Mouse (Mus musculus) stomach, embryonic 15.5 days (tissue): ENCODE measurements around the gene Agxt2. TPM values are rescaled to one million over a fixed set of nuclear protein-coding genes. Genes with fewer than 3 reads are reported as not detected.

ENCODE experiments used
- ATAC-seq: fragments of 200-750 bp; cut with Nextera tagmentation; 2 replicates; pipeline ENCODE4 v1.8.0; 2017; ENCODE audit warnings: low read depth, moderate number of reproducible peaks, moderate TSS enrichment; ENCODE audit not compliant: insufficient read depth, low FRiP score
- H3K27ac ChIP-seq: fragments of 300-500 bp; sonication (generic); 2 replicates; pipeline ENCODE4 v1.5.1; 2015; ENCODE audit warnings: mild to moderate bottlenecking, inconsistent platforms
- H3K27me3 ChIP-seq: fragments of 300-500 bp; sonication (generic); replicated peaks from 2 replicates; pipeline ENCODE4 v1.6.1; 2015; ENCODE audit warnings: inconsistent platforms
- H3K36me3 ChIP-seq: fragments of 300-500 bp; sonication (generic); 2 replicates; pipeline ENCODE4 v1.6.1; 2015; ENCODE audit warnings: inconsistent platforms
- H3K4me1 ChIP-seq: fragments of 300-500 bp; sonication (generic); 2 replicates; pipeline ENCODE4 v1.6.1; 2015; ENCODE audit warnings: inconsistent platforms
- H3K4me2 ChIP-seq: fragments of 300-500 bp; sonication (generic); 2 replicates; pipeline ENCODE4 v1.6.1; 2015; ENCODE audit warnings: mild to moderate bottlenecking, inconsistent platforms
- H3K4me3 ChIP-seq: fragments of 300-500 bp; sonication (generic); replicated peaks from 2 replicates; pipeline ENCODE4 v1.5.1; 2015; ENCODE audit warnings: inconsistent platforms
- H3K9ac ChIP-seq: fragments of 300-500 bp; sonication (generic); 2 replicates; pipeline ENCODE4 v1.6.1; 2015; ENCODE audit warnings: inconsistent platforms
- H3K9me3 ChIP-seq: fragments of 300-500 bp; sonication (generic); 2 replicates; pipeline ENCODE4 v1.6.1; 2016; ENCODE audit warnings: inconsistent platforms
- WGBS: fragments of 180-500 bp; shearing (Covaris S2); methylation state at CpG from one replicate; pipeline ENCODE4 v1.1.7; 2015; 5-methylcytosine and 5-hydroxymethylcytosine counted together
- polyA plus RNA-seq: library from polyadenylated mRNA; unstranded; fragments of >200 nt; fragmentation: Nextera tagmentation; extraction: Ambion mirVana; gene quantifications from 2 replicates; pipeline ENCODE4 v1.2.1, GENCODE M21; 2015

Gene Agxt2
- polyA plus RNA-seq, 1 experiment from 2014 or later = 0.80 TPM

- no peak for ATAC-seq
- no peak overlapping the region for H3K27ac ChIP-seq
- H3K4me2 ChIP-seq = no peak overlapping the region
- H3K4me3 ChIP-seq = no peak overlapping the region
- H3K36me3 ChIP-seq = peaks cover 3% of the 10 kb centered on the region; the same call in 1 of the 2 replicates
- H3K9ac ChIP-seq = no peak overlapping the region
- H3K27me3 ChIP-seq = no peaks in the 10 kb centered on the region
- H3K9me3 ChIP-seq = no peaks in the 10 kb centered on the region
- WGBS = 82% methylated on average over 6 of the region's 6 CpGs
- no peaks in the 10 kb centered on the region for H3K4me1 ChIP-seq
Observed at GRCm38 (mm10) chr15:10439963-10440362, 81.6 kb downstream of the Agxt2 start.

- no peak for ATAC-seq
- WGBS = 89% methylated on average over 9 of the region's 9 CpGs
Observed at GRCm38 (mm10) chr15:10441493-10441892, 83.2 kb downstream of the Agxt2 start.

GRCm38 (mm10) chr15:10442275-10442674 is 83.9 kb downstream of the Agxt2 start:
- Histone ChIP-seq H3K4me2 (no peak overlapping the region), H3K36me3 (peaks cover 6% of the 10 kb centered on the region; the same call in 1 of the 2 replicates), H3K27me3 (no peaks in the 10 kb centered on the region), H3K4me1 (no peaks in the 10 kb centered on the region), H3K27ac (no peak overlapping the region), H3K9me3 (no peaks in the 10 kb centered on the region), H3K4me3 (no peak overlapping the region), H3K9ac (no peak overlapping the region)
- no peak for ATAC-seq
- 93% methylated on average over 1 of the region's 1 CpGs for WGBS

More at GRCm38 (mm10) chr15:10441493-10441892, 83.2 kb downstream of the Agxt2 start:
- H3K4me3 ChIP-seq = no peak overlapping the region
- H3K9me3 ChIP-seq = no peaks in the 10 kb centered on the region
- no peaks in the 10 kb centered on the region for H3K27me3 ChIP-seq
- H3K9ac ChIP-seq = no peak overlapping the region
- H3K4me1 ChIP-seq = no peaks in the 10 kb centered on the region
- H3K27ac ChIP-seq = no peak overlapping the region
- peaks cover 6% of the 10 kb centered on the region; the same call in 1 of the 2 replicates for H3K36me3 ChIP-seq
- no peak overlapping the region for H3K4me2 ChIP-seq

GRCm38 (mm10) chr15:10447102-10447501 is 88.8 kb downstream of the Agxt2 start:
- Histone ChIP-seq H3K4me3 (no peak overlapping the region), H3K9me3 (no peaks in the 10 kb centered on the region), H3K4me1 (no peaks in the 10 kb centered on the region), H3K27ac (no peak overlapping the region), H3K9ac (no peak overlapping the region), H3K36me3 (peaks cover 14% of the 10 kb centered on the region; the same call in 1 of the 2 replicates), H3K4me2 (no peak overlapping the region), H3K27me3 (no peaks in the 10 kb centered on the region)
- ATAC-seq = no peak
- whole genome bisulfite sequencing = 81% methylated on average over 3 of the region's 3 CpGs

Other genes with a start within 250 kb of the Agxt2 start
- 4.4 and 8.7 TPM in 2 replicates for gene Prlr, start 181.3 kb upstream of the Agxt2 start, polyA plus RNA-seq
- gene Gm21973, start 33.2 kb upstream of the Agxt2 start, polyA plus RNA-seq = 0.46 TPM in 1 of 2 replicates, not detected in the other
- gene Dnajc21, start 112.0 kb downstream of the Agxt2 start, polyA plus RNA-seq = 16.8 and 17.6 TPM in 2 replicates
- gene Brix1, start 127.4 kb downstream of the Agxt2 start, polyA plus RNA-seq = 83.9 and 106 TPM in 2 replicates
- 32.3 and 32.7 TPM in 2 replicates for gene Rad1, start 127.5 kb downstream of the Agxt2 start, polyA plus RNA-seq
- not detected in 2 replicates for gene Ttc23l, start 200.1 kb downstream of the Agxt2 start, polyA plus RNA-seq